Mouse (Mus musculus) R1 (cell line): Measurements from ENCODE around the gene Emcn.

Source experiments
- DNase-seq: peaks from one replicate; pipeline ENCODE4 v3.0.0-alpha.2; 2018; ENCODE audit warnings: low read depth, low spot score

Gene Emcn

GRCm38 (mm10) chr3:137340938-137341337, at the start of gene Emcn:
TSS of gene Emcn (plus strand) at chr3:137341067.
- DNase-seq, result no peak

DNA sequence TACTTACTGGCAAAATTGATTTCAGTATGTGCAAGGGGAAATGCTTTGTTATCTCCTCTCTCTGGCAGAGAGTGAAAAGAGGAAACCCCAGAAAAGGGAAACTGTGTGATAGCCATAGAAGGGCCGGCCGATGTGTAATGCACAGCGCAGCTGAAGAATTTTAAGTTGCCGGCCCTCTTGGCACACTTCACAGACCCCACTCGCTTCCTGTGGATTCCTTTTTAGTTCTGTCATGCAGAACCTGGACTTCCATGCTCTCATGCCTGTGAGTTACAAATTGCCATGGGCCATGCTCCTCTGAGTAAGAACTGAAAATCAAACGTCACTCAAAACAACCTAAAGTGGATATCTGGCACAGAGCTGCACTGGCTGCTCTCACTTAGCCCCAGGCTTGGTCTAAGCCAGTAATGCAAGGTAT, 47.7 kb upstream of the Emcn start:
- no peak for DNase-seq

GRCm38 (mm10) chr3:137298230-137298629, 42.6 kb upstream of the Emcn start:
- no peak for DNase-seq

GRCm38 (mm10) chr3:137300210-137300609, 40.7 kb upstream of the Emcn start:
- DNase-seq, result no peak

- no peak for DNase-seq
Observed at GRCm38 (mm10) chr3:137301195-137301594, 39.7 kb upstream of the Emcn start.

DNA sequence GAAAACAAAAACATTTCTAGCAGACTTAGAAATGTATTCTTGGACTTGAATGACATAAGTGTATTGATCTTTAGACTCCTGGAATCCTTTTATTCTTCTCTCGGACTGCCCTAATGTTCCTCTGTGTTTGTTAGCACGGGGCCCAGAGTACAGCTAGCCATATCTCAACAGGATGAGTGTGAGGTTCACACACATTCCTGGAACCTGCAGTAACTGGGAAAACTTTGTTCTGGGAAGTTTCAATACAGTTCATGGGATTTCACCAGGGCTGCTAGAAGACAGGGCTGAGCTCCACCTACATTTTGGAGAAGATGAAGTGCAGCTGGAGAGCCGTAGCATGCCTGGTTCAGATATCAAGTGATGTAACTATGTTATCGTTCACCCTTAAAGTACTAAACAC, 38.1 kb upstream of the Emcn start:
- DNase-seq, result no peak

DNA sequence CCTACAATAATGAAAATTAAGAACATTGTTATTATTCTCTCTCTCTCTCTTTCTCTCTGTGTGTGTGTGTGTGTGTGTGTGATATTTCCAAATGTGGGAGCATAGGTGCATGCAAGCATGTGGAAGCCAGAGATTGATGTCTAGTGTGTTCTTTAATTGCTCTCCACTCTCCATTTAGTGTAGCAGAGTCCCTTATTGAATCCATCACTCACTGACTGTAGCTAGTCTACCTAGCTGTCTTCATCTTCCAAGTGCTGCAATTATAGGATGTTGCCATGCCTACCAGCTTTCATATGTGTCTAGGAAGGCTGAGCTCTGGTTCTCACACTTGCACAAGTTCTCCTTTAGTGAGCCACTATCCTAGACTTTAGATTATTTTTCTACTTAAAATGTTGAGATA, 30.9 kb upstream of the Emcn start:
- DNase-seq, result no peak

- DNase-seq, result no peak
Observed at GRCm38 (mm10) chr3:137312540-137312939, 28.3 kb upstream of the Emcn start.

GRCm38 (mm10) chr3:137313775-137314362, 27.0 kb upstream of the Emcn start:
- DNase-seq, result no peak

GRCm38 (mm10) chr3:137318371-137318770, 22.5 kb upstream of the Emcn start:
- DNase-seq, result no peak

- DNase-seq, result no peak
Observed at GRCm38 (mm10) chr3:137319950-137320349, 20.9 kb upstream of the Emcn start.

GRCm38 (mm10) chr3:137322304-137322703, 18.6 kb upstream of the Emcn start:
- peak; percentile 6 for DNase-seq

- DNase-seq, result no peak
Observed at GRCm38 (mm10) chr3:137329898-137330297, 11.0 kb upstream of the Emcn start.

DNA sequence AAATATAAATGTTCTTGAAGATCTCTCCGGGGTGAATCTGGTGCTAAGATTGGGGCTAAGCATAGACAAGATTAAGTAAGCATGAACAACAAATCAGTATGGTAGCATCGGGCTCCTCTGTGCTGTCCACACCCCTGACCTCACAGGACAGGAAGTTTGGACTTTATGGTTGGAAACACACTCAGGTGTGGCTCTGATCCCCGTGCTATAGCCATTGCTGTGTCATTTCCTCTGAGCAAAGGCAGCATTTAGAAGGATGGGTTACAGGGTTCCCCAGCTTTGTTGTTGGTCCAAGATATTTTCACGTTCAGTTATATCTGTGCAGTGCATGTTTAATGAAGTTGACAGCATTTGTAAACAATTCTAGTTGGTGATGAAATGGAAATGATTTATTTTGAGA, 9.9 kb upstream of the Emcn start:
- DNase-seq, result no peak

- DNase-seq, result no peak
Observed at GRCm38 (mm10) chr3:137332531-137332930, 8.3 kb upstream of the Emcn start.

DNA sequence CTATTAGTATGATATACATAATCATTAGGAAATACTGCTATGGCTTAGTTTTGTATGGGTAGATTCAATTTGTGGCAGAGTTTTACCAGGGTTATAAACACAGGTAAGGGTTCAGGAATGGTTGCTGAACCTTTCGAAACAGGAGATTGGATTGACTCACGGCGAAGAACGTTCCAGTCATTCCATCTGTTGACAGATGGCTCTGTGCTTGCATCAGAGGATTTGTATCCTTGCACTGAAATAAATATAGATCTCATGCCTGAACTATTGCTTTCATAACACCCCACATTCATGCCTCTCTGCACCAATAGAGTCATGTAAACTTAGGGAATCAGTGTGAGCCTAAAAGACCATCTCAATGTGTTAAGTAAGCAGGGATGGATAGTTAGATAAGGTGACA, 4.9 kb upstream of the Emcn start:
- DNase-seq, result no peak

DNA sequence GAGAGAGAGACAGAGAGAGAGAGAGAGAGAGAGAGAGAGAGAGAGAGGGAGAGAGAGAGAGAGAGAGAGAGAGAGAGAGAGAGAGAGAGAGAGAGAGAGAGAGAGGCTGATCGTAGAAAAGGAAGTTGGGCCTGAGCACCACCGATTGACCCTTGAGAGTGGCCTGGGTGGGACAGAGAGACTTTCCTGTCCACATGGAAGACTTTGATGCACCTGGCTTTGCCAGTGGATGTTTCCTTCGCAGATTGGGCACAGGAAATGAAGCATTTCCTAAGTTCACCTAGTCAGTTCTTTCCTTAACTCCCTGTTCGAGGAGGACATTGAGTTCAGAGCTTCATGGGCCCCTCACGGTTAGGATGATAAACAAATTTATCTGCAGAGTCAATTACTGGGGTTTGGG, 2.6 kb downstream of the Emcn start:
- no peak for DNase-seq

DNA sequence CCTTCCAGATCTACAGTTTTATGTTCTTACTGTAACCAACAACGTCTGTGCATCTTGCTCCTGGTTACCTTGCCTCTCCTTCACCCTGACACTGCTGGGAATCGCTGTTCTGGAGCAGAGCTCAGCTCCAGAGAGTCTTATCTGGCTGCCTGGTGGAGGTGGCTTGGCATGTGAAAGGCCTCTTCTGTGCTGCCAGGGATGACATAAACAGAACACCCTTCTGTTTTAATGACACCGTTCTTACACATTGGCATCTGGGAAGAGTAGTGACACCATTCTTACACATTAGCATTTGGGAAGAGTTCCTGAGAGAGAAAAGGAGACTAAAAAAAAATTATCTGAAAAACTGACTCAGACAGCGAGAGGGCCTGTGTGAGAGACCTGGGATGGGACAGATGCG, 11.0 kb downstream of the Emcn start:
- no peak for DNase-seq

DNA sequence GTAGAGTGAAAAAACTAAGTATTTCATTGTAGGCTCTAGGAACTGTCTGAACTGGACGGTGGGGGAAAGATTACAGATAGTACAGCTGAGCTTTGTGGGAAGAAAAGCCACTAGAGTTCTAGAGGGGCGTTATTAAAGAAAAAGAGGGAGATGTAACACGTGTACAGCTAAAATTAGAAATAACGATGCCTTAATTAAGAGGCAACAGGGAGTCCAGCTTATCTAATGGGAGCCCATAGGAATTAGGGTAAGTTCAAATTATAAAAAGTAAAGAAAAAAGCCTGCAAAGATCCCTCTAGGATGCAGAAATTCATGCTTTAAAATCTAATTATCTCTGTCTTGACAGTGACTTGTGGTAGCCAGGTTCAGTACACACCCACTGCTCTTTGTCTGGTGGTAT, 15.8 kb downstream of the Emcn start:
- no peak for DNase-seq

DNA sequence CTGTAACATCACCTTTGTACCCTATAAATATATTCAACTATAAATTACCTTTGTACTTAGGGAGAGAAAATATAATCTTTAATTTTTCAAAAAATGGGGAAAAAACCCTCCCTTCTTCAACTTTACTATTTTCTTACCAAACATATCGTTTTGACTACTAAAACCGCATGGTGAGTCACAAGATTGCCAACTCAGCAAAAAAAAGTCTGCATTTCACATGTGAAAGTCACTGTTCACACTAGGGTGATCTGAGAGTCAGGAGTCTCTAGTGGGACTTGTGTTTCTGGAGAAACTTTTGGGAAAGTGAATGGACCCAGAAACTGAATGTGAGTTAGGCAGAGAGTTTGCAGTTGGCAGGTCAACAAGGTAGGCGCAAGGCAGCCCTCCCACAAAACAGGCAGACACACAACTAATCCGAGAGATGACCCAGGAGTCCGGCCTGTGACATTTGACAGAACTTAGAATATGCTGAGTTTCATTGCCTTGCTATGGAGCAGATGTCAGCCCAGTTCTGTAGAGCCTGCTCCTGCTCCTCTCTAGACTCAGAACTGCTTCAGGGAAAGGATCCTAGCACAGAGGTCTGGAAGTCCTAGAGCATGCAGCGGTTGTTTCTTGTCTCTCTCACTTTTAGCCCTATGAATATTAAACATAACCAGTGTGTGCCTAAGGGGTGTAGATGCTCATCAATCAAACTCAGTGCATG, 26.4 kb downstream of the Emcn start:
- no peak for DNase-seq

DNA sequence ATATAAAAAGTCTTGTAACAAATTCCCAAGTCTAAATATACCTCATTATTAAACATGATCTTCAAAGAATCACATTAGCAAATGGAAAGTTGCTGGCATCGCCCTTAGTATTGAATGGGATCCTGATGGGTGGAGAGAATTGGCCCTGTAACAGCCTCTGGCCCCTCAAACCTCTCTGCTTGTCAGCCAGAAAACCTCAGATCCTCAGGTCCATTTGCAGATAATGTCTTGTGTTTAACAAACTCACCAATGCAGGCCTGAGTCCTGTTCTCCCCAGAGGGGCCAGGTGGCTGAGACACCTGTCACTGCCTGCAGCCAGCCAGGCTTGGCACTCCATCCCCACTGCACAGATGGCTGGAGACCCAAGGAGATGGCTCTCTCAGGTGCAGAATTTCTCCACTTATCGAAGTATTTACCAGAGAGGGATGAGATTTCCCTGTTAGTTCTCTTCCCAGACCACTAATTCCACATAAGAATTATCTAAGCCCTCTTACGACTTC, 27.0 kb downstream of the Emcn start:
- no peak for DNase-seq

DNA sequence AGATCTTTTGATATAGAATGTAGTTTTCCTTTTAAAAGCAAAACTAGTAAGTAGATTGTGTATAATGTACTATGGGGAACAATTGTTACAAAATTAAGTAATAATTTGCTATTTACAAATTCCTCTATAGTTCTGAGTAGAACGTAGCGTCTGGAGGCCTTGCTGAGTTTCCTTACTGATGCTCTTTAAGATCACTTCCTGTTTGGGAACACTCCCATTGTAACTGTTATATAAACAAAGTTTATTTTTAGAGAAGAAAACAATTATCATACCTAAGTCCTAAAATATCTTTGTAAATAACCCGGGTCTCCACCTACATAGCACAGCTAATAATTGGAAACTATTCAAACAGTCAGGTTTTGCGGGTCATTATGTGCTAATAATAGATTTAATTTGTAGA, 32.0 kb downstream of the Emcn start:
- no peak for DNase-seq

DNA sequence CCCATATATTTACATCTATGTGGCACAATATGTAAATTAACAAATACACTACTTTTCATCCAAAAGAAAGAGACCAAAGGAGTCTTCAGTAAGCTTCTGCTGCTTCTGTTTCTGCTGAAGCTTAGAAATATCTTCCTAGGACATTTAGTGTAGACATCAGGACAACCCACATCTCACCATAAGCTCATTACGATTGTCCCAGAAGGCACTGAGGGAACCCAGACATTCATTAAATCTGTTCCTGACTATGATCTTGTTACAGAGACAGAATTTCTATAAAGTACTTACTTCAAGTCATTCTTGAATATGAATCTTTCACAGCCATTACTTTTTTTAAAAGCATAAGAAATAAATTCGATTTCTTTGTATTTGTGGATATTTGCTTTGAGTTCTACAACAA, 41.4 kb downstream of the Emcn start:
- DNase-seq, result no peak

GRCm38 (mm10) chr3:137395588-137395987, 54.7 kb downstream of the Emcn start:
- DNase-seq, result no peak
